Mouse (Mus musculus) left cerebral cortex, adult 11 months (tissue): ENCODE measurements at regions not wholly inside any gene's neighbourhood (a gene's known extent, or its start where the extent isn't known, plus 50 kb on each side); places are given as distances from the start of the nearest gene placed in this dataset.

Source experiments
- DNase-seq: peaks from one replicate; pipeline ENCODE4 v3.0.0; 2022; ENCODE audit warnings: low spot score

DNA sequence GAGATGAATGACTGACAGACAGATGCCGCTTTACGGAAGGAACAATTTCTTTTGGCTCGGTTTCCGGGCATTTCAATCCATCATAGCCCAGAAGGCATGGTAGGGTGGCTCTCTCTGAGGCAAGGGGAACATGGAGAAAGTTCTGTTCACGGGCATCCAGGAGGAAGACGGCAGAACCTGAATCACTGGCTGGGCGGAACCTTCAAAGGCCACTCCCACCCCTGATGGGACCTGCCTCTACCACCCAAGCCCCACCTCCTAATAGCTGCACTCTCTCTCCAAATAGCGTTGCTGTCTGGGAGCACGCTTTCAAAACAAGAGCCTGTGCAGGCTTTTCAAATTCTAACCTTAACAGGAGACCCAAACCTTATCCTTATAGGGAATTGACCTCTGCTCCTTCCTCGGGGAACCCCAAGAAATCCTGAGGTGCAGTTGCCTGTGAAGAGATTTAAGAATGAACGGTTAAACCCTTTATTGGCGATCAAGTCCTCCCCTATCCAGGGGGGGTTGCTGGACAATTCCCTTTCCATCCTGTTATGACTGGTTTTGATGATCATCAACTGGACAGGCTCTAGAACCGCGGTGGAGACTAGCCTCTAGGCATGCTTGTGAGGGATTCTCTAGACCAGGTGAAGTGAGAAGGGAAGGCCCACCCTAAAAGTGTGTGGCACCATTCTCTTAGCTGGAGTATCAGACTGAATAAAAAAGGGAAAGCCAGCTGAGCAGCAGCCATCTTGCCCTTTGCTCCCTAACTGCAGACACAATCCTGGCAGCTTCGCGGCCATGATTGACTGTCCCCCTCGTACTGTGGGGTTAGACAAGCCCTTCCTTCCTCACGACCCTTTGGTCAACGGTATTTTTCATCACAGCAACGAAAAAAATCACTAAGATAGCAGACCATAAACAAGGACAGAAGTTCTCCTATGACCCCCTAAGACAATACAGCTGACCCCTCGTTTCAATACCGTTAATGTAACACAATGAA lies 184.5 kb upstream of the Dyrk2 start:
- DNase-seq = no peak

GRCm38 (mm10) chr10:119052441-119053041 lies 182.5 kb upstream of the Dyrk2 start:
- no peak for DNase-seq

DNA sequence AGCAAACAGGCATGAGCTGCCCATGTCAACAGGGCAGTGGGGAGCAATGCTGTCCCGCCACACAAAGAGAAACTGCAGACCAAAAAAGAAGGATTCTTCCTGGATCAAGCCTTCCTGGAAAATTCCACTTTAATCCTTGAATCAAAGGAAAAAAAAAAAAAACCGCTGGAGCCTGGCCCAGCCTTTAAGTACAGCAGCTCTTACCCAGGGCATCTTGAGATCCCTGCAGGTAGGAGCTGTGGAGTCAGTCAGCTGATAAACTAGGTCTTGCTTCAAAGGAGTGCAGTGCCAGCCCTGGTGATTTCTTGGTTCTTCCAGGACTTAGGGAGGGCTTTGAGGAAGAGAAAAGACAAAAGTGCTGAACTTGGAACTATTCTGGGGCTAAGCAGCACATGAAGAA lies 181.6 kb upstream of the Dyrk2 start:
- DNase-seq = no peak

DNA sequence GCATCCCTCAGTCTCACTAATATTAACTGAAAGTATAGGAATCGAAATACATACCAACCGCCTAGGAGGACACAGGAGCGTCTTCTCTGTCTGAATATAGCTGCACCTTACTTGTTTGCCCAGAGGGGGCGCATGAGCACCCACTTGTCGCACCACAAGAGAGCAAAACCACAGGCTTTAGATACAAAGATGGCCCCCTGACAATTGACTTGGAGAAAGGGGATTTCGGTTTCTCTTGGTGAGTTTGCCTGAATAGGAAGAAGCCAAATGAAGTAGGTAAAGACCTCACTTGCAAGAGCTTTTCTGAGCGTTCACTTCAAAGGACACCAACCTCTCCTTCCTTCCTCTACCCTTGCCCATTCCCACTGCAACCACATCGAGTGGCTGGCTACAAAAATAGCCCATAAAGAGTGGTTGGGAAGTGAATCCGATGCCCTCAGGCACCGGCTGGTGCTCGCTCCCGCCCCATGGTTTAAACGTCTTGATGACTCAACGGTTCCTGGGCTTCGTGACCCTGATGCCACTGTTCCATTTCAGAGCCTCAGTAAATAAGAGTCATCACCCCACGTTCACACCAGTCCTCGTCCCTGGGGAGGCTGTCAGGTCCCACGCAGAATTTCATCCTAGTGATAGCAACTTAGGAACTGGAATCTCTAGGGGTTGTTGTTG lies 180.1 kb upstream of the Dyrk2 start:
- no peak for DNase-seq

DNA sequence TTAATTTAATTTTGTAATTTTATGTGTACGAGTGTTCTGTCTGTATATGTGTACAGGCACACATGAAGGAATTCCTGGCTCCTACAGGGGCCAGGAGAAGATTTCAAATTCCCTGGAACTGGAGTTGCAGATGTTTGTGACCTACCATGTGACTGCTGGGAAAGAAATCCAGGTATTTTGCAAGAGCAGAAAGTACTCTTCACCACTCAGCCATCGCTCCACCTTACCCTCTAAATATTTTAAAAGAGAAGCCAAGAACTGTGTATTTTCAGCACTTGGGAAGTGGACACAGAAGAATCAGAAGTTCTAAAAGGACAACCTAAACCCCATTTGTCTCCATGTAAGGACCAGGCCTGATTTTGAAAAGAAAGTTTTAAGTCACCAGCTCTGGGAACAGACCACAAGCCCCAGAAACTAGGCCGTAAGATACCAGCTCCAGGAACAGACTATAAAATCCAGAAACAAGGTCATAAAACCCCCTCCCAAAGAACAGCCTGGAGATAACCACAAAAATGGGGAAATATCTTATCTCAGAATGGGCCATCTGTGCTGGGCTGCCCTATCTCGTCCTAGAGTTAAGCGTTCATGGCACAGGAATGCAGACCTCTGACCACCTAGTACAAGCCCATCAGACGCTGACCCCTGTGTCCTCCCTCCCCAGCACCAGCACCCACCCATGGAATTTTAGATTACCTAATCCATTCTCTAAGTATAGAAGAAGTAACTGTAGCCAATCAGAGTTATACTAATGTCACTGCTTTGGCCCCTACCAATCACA lies 178.8 kb upstream of the Dyrk2 start:
- DNase-seq = no peak

DNA sequence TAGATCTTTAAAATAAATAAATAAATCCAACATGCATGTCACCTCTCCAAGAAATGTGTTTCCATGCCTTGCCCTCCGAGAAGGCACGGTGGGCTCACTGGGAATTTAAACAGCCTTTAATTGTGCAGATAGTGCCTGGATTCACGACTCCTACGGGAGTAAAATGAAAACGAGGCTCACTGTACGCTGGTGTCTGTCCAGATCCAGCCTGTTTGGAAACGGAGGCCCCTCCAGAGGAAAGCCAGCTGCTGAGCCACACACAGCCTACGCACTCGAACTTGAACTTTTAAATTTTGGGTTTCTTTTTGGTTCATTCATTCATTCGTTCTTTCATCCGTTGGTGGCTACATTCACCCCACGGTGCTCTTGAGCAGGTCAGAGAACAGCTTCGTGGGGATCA lies 175.1 kb upstream of the Dyrk2 start:
- no peak for DNase-seq

GRCm38 (mm10) chr10:119043069-119043468 lies 173.1 kb upstream of the Dyrk2 start:
- no peak for DNase-seq

DNA sequence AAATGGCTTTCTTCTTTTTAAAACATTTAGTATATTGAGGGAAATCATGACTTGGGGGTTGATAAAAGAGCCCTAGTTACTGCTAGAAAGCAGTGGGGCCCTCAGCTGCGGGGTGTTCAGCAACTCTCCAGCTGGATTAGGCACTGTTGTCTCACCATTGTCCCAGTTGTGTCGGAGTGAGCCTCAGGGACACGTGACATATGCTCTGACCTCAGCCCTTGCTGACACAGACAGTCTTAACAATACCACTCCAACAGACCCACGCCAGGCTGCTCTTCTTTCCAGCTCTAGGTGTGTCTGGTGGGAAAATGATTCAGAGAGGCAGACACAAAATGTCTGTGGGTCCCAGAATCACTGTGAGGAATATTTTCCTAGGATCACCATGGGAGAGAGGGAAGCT lies 170.2 kb upstream of the Dyrk2 start:
- no peak for DNase-seq

- no peak for DNase-seq
These were observed 169.7 kb upstream of the Dyrk2 start for GRCm38 (mm10) chr10:119039732-119040131.

- DNase-seq = no peak
These were observed 169.0 kb upstream of the Dyrk2 start for GRCm38 (mm10) chr10:119038991-119039390.

DNA sequence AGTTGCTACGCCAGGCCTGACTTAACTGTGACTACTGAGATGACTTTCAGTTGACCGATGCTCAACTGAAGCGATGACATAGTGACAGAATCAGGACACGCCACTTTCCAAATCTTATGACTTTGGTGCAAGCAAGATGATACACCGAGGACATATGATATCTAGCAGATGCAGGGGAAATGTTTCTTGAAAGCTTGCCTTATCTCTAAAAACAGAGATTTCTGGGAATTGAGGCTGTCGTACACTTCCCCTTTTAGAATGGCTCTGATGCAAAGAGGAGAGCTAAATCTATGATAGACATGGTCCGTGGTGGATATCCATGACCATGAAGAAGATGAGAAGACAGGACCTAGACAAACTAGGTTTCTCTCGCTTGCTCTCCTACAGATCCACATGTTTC lies 167.8 kb upstream of the Dyrk2 start:
- DNase-seq = no peak

- DNase-seq = no peak
These were observed 165.9 kb upstream of the Dyrk2 start for GRCm38 (mm10) chr10:119035863-119036262.

GRCm38 (mm10) chr10:119034396-119034795 lies 164.4 kb upstream of the Dyrk2 start:
- no peak for DNase-seq

DNA sequence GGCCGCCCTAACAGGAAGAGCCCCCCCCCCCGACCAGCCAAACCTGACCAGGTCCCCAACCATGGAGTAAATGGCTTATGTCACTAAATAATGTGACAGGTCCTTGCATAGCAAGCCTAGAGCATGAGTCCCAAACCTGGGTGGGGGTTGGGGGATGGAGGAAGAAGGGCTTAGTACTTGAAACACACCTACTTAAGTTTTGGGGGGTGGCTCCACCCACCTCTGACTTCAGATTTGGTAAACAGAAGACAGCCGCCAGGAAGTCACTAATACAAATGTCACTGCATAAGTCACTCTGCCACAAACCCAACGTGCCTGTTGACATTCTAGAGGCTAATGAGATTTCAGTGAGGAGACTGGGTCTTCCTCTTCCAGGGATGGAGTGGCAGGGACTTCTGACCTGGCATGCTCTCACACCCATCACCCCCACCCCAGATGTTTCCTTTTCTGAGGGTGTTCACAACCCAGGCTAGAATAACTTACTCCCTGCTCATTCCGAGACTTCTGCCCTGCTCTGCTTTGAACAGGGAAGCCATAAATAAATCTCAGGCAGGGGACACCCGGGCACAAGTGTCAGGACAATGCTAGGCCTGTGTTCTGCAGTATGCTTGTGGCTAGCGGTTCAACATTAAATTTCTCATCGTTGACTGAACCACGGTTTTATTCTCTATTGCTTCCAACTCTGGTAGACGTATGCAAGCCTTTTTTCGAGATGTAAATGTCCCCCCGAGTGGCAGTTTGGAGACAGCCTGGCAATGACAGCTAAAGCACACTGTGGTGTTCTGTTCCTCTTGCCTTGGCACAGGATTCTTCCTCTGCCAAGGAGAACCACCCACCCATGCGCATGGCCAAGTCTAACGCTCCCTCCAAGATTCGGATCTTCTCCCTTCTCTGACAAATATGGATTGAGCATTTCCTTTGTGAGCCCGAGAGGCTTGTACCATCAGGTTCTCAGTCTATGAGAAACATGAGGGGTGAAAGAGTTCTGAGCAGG lies 161.6 kb upstream of the Dyrk2 start:
- peak; percentile 38 for DNase-seq

- no peak for DNase-seq
These were observed 158.6 kb upstream of the Dyrk2 start for GRCm38 (mm10) chr10:119028480-119029137.

DNA sequence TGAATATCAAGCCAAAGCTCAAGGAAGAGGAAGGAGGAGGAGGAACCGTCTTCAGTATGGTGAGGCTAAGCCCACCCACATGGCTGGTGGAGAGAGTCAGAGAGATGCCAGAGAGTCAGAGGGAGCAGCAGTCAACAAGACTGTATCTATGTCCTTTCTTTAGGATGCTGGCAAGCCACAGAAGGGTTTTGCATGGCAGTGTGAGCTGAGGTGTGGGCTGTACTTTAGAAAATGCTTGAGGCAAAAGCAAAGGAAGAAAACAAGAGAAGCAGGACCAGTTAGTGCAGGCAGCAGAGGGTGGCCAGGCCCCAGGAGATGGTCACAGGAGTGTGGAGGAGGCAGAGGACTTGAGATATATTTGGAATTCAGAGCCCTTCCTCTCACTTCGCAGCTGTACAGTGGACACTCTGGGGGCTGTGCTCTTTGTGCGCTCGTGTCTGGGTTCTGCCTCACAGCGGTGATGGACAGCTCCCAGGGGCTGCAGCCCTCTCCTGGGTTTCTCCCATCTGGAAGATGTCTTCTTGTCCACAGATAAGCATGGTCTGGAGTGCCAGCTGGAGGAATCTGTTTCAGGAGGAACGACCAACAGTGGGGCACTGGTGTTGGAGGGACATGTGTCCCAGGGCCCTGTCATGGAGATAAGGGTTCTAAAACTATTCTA lies 157.4 kb upstream of the Dyrk2 start:
- no peak for DNase-seq

GRCm38 (mm10) chr10:119026291-119026690 lies 156.3 kb upstream of the Dyrk2 start:
- DNase-seq = no peak

GRCm38 (mm10) chr10:119024425-119024824 lies 154.4 kb upstream of the Dyrk2 start:
- DNase-seq = no peak

DNA sequence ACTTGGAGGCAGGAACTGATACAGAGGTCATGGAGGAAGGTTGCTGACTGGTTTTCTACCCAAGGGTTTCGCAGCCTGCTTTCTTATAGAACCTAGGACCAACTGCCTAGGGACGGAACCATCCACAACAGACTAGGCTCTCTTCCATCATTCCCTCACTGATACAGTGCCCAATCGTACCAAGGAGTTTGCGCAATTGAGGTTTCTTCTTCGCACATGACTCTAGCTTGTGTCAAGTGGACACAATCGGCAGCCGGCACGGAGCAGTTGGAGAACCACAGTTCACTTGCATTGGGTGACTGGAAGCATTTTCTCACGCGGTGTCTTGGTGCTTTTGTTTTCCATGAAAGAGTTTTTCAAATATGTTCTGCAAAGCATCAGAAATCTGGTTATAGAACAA lies 149.1 kb upstream of the Dyrk2 start:
- DNase-seq = no peak

DNA sequence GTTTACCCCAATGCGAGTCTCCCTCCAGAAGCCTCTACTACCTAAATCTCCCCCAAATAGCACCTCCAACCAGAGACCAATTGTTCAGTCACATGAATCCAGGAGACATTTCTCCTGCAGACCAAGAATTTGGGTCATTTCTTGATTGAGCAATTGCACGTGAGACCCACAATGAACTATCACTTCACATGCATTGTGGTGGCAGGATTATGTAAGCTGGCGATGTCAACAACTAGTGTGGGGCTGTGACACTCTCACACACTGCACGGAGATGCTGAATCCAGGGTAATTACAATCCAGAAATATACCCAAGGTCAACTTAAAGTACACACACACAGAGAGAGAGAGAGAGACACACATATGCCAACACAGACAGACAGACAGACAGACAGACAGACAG lies 148.5 kb upstream of the Dyrk2 start:
- DNase-seq = no peak
